Mouse (Mus musculus): ENCODE results near the gene Gm13941.

The Gm13941 gene

DNA sequence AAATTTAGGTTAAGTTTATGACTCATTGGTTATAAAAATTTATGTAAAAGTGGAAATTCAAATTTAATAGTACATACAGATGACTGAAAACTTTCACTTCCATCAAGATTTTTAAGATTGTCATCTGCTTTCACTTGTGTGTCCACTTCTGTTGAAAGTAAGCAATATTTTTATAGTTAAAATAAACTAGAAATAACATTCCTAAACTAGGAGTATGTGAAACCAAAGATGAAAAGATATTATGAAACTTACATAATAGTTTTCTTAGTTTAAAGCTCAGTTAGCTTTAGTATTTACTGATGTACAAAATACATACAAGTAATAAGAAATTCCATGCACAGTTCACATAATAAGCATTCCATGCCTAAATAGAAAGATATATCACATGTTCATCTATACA, at the start of gene Gm13941:
Gm13941 (minus strand) TSS at position 101 of the 400 bp plus-strand sequence.
- DNase-seq (ENCODE audit: low read depth, low spot score) = no peak

DNA sequence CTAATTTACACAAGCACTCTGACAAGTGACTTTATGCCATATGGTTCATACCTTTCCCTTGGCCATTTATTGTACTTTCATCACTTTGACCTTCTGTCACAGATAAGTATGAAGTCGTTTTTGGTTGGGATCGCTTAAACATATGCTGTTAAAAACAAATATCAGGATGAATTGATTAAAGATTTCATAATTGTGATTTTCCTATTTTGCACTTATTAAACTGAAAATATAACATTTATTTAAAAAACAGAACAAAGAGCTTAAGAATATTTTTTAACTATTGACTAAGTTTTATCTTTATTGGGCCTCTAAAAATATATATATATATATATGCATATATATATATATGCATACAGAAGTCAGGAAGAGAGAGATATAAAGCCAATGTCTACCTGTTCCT, 47.1 kb upstream of the Gm13941 start, which contains the start of gene Gm15130:
Gm15130 (minus strand) TSS at position 101 of the 400 bp plus-strand sequence.
- DNase-seq (ENCODE audit: low read depth, low spot score) = no peak

DNA sequence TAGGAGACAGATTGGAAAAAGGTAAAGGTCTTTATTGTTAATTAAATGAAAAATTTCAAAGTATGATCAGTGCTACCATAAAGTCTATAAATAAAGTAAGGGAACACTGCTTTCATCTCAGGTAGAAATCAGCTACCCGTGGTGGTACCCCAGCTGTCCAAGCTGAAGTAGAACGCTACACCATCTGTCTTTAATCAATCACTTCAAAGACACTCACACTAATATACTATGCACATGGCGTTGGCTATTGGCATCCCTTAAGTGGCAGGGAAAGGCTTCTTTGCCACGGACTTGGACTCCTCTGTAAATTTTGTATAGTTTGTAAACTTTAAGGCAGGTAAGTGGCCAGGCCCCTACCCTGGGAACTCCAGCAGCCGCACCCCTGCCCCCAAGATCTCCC, 30.0 kb upstream of the Gm13941 start:
- no peak for DNase-seq (ENCODE audit: low read depth, low spot score)

DNA sequence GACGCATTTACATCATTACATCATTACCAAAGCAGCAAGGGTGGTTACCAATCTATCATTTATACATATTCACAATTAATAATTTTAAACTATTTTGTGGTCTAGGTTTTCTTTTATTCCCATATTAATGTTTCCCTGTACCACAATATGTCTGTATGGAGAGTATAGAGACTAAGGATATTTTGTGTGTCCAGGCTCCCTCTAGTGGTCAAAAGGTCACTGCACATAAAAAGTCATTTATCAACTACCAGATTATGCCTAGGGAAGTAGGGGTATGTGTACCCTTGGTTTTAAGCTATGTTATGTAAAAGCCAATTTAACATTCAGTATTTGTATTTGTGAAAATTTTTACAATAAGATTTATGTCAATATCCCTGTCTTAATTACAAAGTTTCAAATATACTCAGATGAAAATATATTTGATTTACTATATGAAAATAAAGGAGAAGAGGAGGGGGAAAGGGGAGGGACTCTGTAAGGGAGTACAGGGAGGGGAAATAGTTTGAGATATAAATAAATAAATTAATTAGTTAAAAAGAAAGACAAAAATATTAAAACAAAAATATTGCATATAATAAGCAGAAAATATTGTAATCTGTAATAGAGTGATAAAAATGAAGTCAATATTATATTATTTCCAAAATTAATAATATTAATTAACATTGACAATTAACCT, 47.1 kb downstream of the Gm13941 start:
- DNase-seq (ENCODE audit: low read depth, low spot score) = peak; percentile 5
